Mouse (Mus musculus): ENCODE results near the gene AB124611.
"Not testable (repeated sequence)": the region's sequence is repeated elsewhere in the genome, so short reads cannot be mapped to it uniquely, and the experiment has no call there.

Gene AB124611

DNA sequence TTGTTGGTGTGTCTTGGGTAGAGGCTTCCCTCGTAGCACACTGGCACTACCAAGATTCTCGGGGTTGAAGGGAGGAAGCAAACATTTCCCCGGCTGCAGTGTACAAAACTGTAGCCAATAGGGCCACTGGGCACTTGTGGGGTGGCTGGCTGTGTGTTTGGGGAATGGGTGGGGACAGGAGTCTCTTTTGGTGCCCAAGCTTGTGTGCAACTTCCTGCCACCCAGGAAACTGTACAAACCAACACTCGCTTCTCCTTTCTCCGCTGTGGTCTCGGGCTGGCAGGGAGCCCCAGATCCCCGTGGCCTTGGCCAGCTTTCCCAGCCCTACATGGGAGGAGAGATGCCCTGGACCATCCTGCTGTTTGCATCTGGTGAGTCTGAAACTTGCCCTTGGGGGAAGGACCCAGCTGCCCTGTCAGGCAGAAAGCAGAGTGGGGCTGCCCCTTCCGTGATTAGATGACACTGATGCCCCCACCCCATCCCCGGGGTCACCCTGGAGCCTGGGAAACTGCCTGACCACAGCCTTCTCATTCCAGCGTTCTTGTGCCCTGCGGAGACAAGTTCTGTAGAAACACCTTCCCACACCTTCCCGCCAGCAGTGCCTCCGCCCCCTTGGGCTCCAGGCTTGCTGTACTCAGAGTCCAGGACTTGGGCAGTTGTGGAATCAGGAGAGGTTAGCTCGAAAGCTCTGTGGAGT, at the start of gene AB124611:
AB124611 (plus strand) TSS at position 240 of the 697 bp plus-strand sequence.
- no peak for DNase-seq

DNA sequence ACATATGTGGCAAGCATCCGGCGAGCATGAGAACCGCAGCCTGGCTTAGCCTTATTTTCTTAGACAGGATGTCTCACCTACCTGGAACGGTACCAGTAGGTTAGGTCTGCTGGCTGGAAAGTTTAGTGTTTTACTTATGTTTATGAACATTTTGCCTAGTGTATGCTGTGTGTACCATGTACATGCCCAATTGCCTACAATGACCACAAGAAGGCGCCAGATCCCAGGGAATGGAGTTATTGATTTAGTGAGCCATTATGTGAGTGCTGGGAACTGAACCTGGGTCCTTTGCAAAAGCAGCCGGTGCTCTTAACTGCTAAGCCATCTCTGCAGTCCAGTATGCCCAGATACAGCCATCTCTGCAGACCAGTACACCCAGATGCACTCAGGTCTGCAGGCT, 48.3 kb upstream of the AB124611 start:
- DNase-seq: no peak

DNA sequence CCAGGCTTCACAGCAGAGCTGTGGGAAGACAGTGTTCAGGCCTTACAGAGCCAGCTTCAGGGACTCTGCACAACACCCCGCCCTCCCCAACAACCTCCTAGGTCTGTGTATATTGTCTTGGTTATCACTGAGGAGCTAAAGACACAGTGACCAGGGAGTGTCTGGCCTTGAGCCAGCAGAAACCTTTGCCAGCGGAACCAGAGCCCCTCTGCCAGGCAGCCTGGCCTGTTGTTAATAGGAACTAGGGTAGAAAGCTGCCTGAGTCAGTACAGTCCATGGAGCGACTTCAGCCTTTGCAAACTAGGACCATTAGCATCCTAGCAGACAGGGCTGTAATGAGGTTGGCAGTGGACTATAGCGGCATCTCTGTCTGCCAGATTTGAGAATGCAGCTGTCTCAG, 41.9 kb upstream of the AB124611 start:
- no peak for DNase-seq

DNA sequence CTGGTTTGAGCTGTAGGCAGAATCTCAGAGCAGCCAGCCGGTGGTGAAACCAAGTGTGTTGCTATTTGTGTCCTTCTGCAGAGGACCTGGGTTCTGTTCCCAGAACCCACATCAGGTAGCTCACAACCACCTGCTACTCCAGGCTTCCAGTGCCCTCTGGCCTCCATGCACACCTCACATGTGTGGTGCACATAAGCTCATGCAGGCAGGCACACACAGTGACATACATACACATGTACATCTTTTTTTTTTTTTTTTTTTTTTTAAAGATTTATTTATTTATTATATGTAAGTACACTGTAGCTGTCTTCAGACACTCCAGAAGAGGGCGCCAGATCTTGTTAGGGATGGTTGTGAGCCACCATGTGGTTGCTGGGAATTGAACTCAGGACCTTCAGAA, 37.7 kb upstream of the AB124611 start:
- DNase-seq: not testable (repeated sequence)

DNA sequence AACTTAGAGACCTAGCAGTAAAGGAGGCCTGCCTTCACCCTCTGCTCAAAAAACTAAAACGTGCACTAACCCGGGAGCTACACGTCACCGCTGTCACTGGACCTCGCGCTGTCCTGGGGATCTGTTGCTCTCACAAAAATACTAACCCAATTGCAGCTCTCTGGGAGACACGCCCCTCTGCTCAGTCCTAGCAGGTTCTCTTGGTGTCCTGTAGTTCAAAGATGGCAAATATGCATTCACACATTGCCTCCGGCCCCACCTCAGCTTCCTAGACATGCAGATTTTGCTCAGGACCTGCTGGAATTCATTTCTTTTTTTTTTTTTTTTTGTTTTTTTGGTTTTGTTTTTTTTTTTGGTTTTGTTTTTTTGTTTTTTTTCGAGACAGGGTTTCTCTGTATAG, 35.3 kb upstream of the AB124611 start:
- no peak for DNase-seq

- DNase-seq: no peak
Observed at GRCm38 (mm10) chr9:21493907-21494306, 32.1 kb upstream of the AB124611 start.

DNA sequence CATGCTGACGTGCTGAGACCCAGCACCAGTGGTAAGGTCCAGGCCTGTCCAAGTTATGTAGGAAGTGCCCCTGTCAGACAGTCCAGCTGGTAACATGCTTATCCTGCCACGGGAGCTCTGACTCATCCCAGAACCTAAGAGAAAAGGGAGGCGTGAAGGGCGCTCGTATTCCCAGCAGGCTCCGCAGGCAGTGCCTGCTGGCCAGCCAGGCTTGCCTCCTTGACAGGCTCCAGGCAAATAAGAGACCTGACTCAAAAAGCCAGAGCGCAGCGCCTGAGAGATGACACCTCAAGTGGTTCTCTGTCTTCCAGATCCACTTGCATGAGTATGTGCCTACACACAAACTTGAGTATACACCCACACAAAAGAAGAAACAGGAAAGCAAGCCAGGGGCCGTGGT, 31.2 kb upstream of the AB124611 start:
- no peak for DNase-seq

- DNase-seq: no peak
Observed at GRCm38 (mm10) chr9:21496308-21497049, 29.5 kb upstream of the AB124611 start.

DNA sequence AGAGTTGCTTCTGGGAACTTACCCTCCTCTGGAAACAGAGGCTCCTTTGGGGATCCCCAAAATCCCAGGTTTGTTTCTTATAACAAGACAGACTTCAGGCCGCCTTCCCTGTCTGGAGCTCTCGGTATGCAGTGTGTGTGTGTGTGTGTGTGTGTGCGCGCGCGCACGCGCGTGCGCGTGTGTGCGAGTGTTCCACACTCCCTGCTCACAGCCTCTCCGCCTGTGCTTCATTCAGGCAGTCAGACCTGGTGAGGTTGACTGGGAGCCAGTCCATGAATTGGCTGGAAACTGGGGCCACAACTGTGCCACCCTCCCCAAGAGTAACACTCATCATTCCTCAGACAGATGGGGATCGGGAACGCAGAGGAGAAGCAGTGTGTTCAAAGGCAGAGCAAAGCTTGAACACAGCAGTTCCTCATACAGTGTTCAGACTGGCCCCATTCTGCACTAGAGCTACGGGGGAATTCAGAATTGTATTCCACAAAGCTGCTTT, 28.9 kb upstream of the AB124611 start:
- no peak for DNase-seq

GRCm38 (mm10) chr9:21497664-21498063, 28.3 kb upstream of the AB124611 start:
- no peak for DNase-seq

GRCm38 (mm10) chr9:21498284-21498902, 27.6 kb upstream of the AB124611 start:
- no peak for DNase-seq

DNA sequence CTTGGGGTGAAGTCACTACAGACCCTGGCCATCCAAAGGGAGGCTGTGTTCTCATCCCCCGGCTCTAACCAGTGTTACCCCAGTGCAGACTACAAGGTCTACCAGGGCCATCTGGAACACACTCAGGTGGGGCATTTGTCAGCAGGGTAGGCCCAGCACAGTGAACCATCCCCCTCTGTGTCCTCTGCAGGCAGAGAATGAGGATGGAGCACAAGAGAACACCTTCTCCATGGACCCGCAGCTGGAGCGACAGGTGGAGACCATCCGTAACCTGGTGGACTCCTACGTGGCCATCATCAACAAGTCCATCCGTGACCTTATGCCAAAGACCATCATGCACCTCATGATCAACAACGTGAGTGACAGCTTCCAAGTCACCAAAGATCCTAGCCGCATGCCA, 22.6 kb upstream of the AB124611 start:
- no peak for DNase-seq

- DNase-seq: no peak
Observed at GRCm38 (mm10) chr9:21505767-21506166, 20.2 kb upstream of the AB124611 start.

GRCm38 (mm10) chr9:21507753-21508430, 18.1 kb upstream of the AB124611 start:
- no peak for DNase-seq

DNA sequence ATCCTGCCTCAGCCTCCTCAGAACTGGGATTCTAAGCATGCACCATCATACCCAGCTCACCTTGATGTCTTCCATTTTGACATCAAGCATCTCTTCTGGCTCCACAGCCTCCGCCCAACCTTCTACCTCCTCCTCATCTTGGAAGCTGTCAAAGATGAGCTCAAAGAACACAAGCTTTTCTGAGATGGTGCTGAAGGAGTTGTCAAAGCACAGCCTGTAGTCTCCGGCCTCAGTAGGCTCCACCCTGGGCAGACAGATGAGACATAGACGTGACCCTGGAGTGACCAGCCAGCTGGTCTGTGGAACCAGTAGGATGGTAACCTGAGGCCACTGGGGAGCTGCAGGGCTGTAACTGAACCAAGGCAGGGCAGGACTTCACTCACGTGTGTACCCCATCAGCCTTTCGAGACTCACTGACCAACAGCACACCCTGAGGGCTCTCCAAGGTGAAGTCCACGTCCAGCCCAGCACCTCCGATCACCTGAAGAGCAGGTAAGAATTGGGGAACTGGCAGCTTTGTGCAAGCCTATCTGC, 17.0 kb upstream of the AB124611 start:
- DNase-seq: no peak

DNA sequence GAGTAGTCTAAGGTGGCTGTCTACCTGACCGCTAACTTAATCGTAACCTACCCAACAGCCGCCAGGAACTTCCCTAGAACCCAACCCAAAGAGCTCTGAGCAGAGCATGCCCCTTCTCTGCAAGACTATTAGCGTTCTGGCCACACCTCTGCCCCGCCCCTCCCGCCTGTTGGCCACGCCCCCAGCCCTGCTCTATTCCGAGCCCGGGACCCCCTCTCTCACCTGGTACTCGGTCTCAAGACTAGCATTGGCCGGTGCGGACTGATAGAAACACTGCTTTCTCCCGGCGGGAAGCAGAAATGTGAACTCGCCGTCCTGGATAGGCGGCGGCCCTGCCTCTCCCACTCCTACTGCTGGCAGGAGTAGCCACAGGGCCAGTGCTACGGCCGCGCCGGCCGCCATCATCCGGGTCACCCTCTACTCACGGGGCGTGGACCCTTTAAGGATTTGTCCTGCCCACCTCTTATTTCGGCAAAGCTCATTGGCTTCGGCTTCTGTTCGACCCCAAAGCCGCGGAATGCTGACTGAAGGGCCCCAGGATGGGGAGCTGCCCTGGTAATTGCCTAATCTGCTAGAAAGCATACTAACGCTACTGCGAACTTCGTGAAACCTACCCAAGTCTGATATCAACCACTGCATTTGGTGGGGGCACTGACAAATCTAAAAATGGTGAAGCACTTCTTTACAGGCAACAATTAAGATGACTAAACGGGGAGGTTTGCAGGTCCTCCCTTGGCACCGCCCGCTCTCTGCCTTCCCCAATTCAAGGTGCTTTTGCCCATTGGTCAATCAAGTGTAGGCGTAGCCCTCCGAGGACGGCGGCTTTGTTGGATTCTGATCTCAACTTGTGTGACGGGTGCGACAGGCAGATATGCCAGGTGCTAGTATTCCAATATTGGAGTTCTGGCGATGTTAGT, 15.9 kb upstream of the AB124611 start, which contains the start of gene Tmed1:
Tmed1 (minus strand) TSS at position 481 of the 917 bp plus-strand sequence.
- DNase-seq: peak; percentile 89

GRCm38 (mm10) chr9:21510689-21511015, 15.3 kb upstream of the AB124611 start:
- DNase-seq: no peak

DNA sequence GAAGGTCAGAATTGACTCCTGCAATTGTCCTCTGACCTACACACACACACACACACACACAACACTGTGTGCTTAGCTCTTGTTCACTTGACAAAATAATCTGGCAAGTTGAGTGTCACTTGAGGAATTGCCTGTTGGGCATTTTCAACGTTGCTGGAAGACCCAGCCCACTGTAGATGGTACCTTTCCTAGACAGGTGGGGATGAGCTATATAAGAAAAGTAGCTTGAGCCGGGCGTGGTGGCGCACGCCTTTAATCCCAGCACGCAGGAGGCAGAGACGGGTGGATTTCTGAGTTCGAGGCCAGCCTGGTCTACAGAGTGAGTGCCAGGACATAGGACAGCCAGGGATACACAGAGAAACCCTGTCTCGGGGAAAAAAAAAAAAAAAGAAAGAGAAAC, 14.9 kb upstream of the AB124611 start:
- no peak for DNase-seq

GRCm38 (mm10) chr9:21513466-21513865, 12.5 kb upstream of the AB124611 start:
- no peak for DNase-seq

- no peak for DNase-seq
Observed at GRCm38 (mm10) chr9:21517947-21518495, 8.0 kb upstream of the AB124611 start.

- not testable (repeated sequence) for DNase-seq
Observed at GRCm38 (mm10) chr9:21518690-21519089, 7.3 kb upstream of the AB124611 start.
